Mouse (Mus musculus) subcutaneous adipose tissue, adult 2 months (tissue): ENCODE measurements around the gene 1700113H08Rik. TPM values are rescaled to one million over a fixed set of nuclear protein-coding genes. Genes with fewer than 3 reads are reported as not detected.

Source experiments
- polyA plus RNA-seq: library from polyadenylated mRNA; depleted of rRNA; stranded (reverse); fragments of >200 nt; gene quantifications from 2 replicates; pipeline ENCODE4 v1.2.3, GENCODE M21; 2012; ENCODE audit warnings: low replicate concordance; rRNA removed

Gene 1700113H08Rik
- polyA plus RNA-seq: 0.17 and 0.24 TPM in 2 replicates

DNA sequence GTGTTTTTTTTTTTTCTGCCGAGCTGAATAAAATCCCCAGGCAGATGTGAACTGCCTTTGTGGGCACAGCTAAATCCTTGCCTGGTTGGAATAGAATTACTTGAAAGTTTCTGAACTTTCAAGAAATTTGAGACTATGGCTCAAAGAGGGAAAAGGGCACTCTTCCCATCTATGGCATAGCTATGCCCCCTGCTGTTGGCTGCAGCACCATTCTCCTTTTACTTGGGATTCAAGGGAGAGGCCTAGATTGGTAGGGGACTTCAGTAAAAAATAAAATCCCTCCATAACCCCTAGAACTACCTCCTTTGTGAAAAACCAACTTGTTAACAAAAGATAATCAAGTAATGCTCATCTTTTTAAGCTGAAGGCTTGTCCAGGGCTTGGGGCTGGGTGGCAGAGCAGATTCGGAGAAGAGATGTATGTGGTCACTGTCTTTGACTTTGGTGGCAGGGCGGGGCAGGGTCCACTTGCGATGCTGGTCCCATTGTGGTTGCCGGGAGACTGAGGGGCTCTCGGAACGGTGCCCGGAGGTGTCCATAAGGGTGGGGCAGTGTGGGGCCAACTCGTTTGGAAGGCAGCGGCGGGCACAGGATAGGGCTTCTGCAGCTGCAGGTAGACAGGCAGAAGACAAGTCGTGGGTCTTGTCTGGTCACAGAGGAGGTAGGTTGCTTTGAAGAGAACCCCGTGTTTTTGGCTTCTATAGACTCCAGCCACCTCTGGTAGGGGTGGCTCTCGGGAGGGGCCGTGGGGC is at the start of gene 1700113H08Rik:
TSS of gene 1700113H08Rik (plus strand) at position 546 of the 751 bp plus-strand sequence.

Other genes starting within 250 kb of the 1700113H08Rik start
- 0.83 and 1.3 TPM in 2 replicates for gene Stab2, start 50.0 kb upstream of the 1700113H08Rik start, polyA plus RNA-seq